Mouse (Mus musculus): ENCODE results near the gene Spata31d1b. TPM values are rescaled to one million over a fixed set of nuclear protein-coding genes. Genes with fewer than 3 reads are reported as not detected.

Gene Spata31d1b
- polyA plus RNA-seq, 1 experiment from 2014 or later: not detected

- no peak overlapping the region for H3K27ac ChIP-seq
- H3K79me2 ChIP-seq (ENCODE audit: inconsistent target): no peaks in the 10 kb centered on the region
- 76% methylated on average over 12 of the region's 12 CpGs for WGBS (ENCODE audit: missing documents)
- no peak overlapping the region for H3K4me3 ChIP-seq (ENCODE audit: inconsistent target)
- peaks cover 6% of the 10 kb centered on the region; the same call in 1 of the 2 replicates for H3K36me3 ChIP-seq (ENCODE audit: inconsistent target)
These were observed 38.2 kb downstream of the Spata31d1b start for GRCm38 (mm10) chr13:59750310-59750709.

GRCm38 (mm10) chr13:59756906-59757305 is 44.8 kb downstream of the Spata31d1b start:
- Histone ChIP-seq H3K36me3 (ENCODE audit: inconsistent target) (peaks cover 24% of the 10 kb centered on the region; the same call in 1 of the 2 replicates), H3K4me3 (ENCODE audit: inconsistent target) (no peak overlapping the region), H3K79me2 (ENCODE audit: inconsistent target) (no peaks in the 10 kb centered on the region), H3K27ac (no peak overlapping the region)
- WGBS (ENCODE audit: missing documents): 91% methylated on average over 7 of the region's 7 CpGs

DNA sequence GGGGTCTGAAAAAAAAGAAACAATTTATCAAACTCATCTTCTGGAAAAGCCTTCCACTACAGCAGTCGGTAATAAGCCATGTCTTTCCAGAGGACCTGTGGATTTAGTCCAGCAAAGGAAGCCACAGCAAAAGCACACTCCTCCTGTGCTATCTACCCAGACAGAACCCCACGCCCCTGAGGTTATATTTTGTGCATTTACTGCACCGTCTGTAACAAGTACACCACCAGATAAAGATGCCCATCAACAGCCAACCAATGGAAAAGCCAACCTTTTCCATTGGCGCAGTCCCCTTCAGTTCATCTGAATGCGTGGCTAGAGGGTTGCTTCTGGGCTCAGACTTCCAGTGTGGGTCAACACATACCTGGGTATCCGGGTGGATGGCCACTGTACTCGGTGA is 50.7 kb downstream of the Spata31d1b start:
- no peak overlapping the region for H3K4me3 ChIP-seq (ENCODE audit: inconsistent target)
- H3K27ac ChIP-seq: no peak overlapping the region
- H3K36me3 ChIP-seq (ENCODE audit: inconsistent target): peaks cover 18% of the 10 kb centered on the region; the same call in 1 of the 2 replicates
- peaks cover 47% of the 10 kb centered on the region for H3K79me2 ChIP-seq (ENCODE audit: inconsistent target)
- 93% methylated on average over 7 of the region's 7 CpGs for WGBS (ENCODE audit: missing documents)

- Histone ChIP-seq H3K4me3 (ENCODE audit: inconsistent target) (no peak overlapping the region), H3K36me3 (ENCODE audit: inconsistent target) (0 out of 2 replicates have a peak, but pooled peaks cover 10% of the 10 kb centered on the region), H3K27ac (no peak overlapping the region), H3K79me2 (ENCODE audit: inconsistent target) (peaks cover 61% of the 10 kb centered on the region)
- WGBS (ENCODE audit: missing documents): 81% methylated on average over 11 of the region's 11 CpGs
These were observed 54.9 kb downstream of the Spata31d1b start for GRCm38 (mm10) chr13:59766786-59767515.

GRCm38 (mm10) chr13:59768531-59768930 is 56.4 kb downstream of the Spata31d1b start:
- WGBS (ENCODE audit: missing documents): 55% methylated on average over 11 of the region's 13 CpGs
- H3K27ac ChIP-seq: no peak overlapping the region
- H3K4me3 ChIP-seq (ENCODE audit: inconsistent target): peak overlapping the region; percentile 68
- peaks cover 14% of the 10 kb centered on the region for H3K36me3 ChIP-seq (ENCODE audit: inconsistent target)
- H3K79me2 ChIP-seq (ENCODE audit: inconsistent target): peaks cover 54% of the 10 kb centered on the region

Other genes with a start within 250 kb of the Spata31d1b start
- 12.0 to 24.6 TPM (median 20.9 TPM) in 3 replicates for gene Agtpbp1, start 127.1 kb upstream of the Spata31d1b start, polyA plus RNA-seq (2018)
- 16.4 to 23.6 TPM (median 20.1 TPM) in 3 replicates for gene Naa35, start 127.0 kb upstream of the Spata31d1b start, polyA plus RNA-seq (2018)
- gene Golm1, start 36.5 kb upstream of the Spata31d1b start, polyA plus RNA-seq (2018): 2.6 to 4.7 TPM (median 3.3 TPM) in 3 replicates
- gene 4921517D22Rik, start 18.2 kb upstream of the Spata31d1b start, polyA plus RNA-seq (2018): not detected in 3 replicates
- gene Spata31d1a, start 2.0 kb upstream of the Spata31d1b start, polyA plus RNA-seq (2018): not detected in 3 replicates
- not detected in 3 replicates for gene Spata31d1d, start 19.5 kb downstream of the Spata31d1b start, polyA plus RNA-seq (2018)
- not detected in 3 replicates for gene 1700014D04Rik, start 34.5 kb downstream of the Spata31d1b start, polyA plus RNA-seq (2018)
- gene Isca1, start 57.5 kb downstream of the Spata31d1b start, polyA plus RNA-seq (2018): 41.7 to 54.6 TPM (median 44.4 TPM) in 3 replicates
- not detected in 3 replicates for gene Gm49354, start 70.0 kb downstream of the Spata31d1b start, polyA plus RNA-seq (2018)
- gene Tut7, start 110.9 kb downstream of the Spata31d1b start, polyA plus RNA-seq (2018): 81.0 to 150 TPM (median 103 TPM) in 3 replicates

Measured in macrophage (primary cell).